Mouse (Mus musculus): ENCODE data around the gene 1300017J02Rik. TPM values are rescaled to one million over a fixed set of nuclear protein-coding genes. Genes with fewer than 3 reads are reported as not detected.

The 1300017J02Rik gene
- total and polyA plus RNA-seq, 3 experiments = 0.24 to 1.5 TPM; not detected in 1

DNA sequence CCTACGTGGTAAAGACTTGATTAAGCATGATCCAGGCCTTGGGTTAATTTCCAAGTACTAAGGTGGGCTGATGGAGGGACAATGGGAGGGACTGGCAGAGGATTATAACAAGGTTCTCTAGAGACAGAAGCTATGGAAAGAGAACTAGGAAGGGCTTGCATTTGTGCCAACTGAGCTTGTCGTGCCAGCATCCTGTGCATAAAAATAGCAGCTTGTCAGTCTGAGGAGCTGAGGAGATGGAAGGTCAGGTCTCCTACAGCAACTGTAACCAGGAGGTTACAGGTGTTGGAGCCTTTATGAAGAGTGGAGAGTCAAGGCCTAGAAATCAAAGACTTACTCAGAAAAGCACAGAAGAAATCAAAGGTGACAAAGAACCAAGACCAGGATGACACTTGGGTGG, 91.3 kb downstream of the 1300017J02Rik start:
- no peak for DNase-seq

DNA sequence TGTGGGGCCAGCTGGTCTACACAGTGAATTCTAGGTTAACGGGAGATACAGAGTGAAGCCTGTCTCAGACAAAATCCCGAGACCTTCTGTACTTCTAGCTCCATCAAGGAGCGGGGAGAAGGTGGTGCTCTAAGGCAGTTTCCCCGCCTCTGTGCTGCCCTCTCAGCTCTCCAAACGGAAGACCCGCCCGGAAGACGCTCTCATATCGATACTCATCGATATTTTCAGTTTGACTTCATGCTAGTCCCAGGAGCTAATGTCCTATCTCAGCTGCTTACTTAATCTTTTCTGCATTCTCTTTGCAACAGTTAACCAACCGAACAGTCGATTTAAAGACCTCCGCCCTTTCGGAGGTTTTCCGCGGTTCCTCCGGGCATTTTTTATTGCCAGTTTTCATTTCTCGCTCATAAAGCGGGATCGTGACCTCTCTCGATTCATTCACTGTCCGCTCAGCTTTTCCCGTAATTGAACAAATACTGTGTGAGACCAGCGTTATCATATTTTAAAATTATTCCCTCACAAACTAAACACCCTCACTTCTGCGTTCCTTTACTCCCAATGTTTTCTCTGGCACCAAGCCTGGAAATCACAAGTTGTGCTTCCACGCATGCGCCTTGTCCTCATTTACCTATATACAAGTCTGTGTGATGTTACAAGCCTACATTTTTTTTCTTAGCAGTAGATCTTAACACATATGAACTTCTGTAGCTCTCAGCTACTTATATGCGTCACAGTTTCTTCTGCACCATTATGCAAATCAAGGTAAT, 92.0 kb downstream of the 1300017J02Rik start:
- no peak for DNase-seq

DNA sequence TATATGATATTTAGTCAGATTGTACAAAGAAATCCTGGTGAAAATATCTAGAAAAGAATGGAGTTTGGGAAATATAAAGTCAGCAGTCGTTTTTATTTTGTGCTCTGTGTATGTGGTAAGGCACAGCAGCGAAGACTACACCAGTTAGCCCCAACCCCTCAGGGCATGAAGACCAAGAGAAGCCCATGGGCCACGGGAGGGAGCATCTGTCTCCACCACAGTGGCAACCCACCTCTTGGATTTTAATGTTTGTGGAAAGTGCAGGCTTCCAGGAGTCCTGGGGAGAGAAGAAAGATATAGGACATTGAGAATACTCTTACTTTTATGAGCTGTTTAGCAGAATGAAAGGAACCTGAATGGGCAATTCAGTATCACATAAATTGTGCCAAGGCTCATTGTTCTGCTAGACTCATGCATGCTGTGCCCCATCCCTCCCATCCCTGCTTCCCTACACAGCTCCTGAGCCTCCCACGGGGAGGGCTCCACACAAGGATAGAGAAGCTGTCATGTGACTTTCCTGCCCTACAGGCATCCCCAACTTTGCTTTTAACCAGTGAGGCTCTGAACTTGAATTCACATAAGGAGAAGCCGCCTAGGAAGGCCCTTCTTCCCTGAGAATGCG, 96.0 kb downstream of the 1300017J02Rik start:
- no peak for DNase-seq

DNA sequence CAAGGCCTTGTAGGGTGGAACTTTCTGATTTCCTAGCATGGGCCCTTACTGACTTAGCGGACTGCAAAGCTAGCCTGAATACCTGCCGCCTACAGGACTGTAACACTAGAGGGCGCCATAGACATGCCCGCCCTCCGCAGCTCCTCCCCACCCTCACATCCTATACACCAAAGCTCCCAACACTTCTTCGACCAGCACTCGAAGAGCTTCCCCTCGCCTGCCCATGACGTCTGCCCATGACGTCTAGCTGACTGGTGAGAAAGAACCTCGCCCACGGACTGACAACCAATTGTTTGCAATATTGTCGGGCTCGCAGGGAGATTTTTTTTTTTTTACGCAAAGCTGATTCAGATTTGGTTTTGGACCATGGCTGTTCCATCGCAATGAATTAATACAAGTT, 97.0 kb downstream of the 1300017J02Rik start:
- peak; percentile 80 for DNase-seq

DNA sequence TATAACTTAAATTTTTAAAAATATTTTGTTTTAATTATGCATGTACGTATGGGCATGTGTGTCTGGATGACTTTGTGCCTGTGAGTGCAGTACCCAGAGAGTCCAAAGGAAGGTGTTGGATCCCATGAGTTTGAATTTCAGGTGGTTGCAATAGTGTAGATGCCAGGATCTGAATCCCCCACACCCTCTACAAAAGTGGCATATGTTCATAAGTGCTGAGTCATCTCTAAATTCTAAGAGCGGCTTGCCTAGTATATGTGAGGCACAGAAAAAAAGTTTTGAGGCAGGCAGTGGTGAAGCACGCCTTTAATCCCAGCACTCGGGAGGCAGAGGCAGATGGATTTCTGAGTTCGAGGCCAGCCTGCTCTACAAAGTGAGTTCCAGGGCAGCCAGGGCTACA, 99.1 kb downstream of the 1300017J02Rik start:
- no peak for DNase-seq

DNA sequence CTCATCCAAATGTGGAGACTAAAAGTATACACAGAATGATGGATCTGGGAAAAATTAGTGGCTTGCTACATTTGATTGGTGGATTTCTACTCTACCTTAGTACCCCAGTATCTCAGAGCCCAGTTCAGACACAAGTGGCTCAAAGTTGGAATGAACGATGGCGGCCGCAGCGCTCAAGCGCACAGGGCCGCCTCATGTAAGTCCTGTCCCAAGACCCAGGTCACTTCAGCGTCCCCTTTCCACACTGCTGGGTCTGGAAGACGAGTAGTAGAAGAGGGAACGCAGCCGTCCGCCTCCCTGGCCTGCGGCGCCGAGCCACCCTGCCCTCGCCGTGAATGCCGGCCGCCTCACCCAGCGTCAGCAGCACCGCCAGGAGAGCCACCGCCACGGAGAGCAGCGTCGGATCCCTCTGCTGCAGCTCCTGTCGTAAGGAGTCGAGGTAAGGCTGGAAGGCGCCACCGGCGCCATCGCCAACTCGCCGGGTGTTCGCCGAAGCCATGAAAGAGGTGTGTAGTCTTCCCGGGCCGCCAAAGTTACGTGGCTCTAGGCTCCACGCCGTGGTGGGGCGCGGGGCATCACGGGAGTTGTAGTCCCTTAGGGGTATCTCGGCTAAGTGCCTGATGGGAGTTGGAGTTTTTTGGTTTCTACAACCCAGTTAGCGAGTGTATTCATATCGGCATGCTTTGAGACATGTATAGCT, 103.2 kb downstream of the 1300017J02Rik start, which contains the start of gene Srprb:
TSS of gene Srprb (minus strand) at position 577 of the 700 bp plus-strand sequence.
- DNase-seq = peak; percentile 96

Other genes starting within 250 kb of the 1300017J02Rik start
- gene Rab6b, start 193.3 kb downstream of the 1300017J02Rik start, total RNA-seq (2021) = 1 to 10 TPM; 2.4 to 3.1 TPM
- 18.9 and 29.2 TPM in 2 replicates for gene Rab6b, start 193.3 kb downstream of the 1300017J02Rik start, polyA plus RNA-seq (2012; rRNA removed)
- gene Srprb, start 102.9 kb downstream of the 1300017J02Rik start, total RNA-seq (2021) = 10 to 100 TPM; 40.7 to 44.0 TPM
- gene Srprb, start 102.9 kb downstream of the 1300017J02Rik start, polyA plus RNA-seq (2012; rRNA removed) = 59.4 and 65.7 TPM in 2 replicates
- 10 to 100 TPM; 13.3 to 20.2 TPM for gene Gm20425, start 74.8 kb downstream of the 1300017J02Rik start, total RNA-seq (2021)
- gene Gm20425, start 74.8 kb downstream of the 1300017J02Rik start, polyA plus RNA-seq (2012; rRNA removed) = 0.06 TPM in 1 of 2 replicates, not detected in the other
- 100 to 1,000 TPM; 241 to 278 TPM for gene Trf, start 74.6 kb downstream of the 1300017J02Rik start, total RNA-seq (2021)
- gene Trf, start 74.6 kb downstream of the 1300017J02Rik start, polyA plus RNA-seq (2012; rRNA removed) = 430 and 1,156 TPM in 2 replicates
- 10 to 100 TPM; 23.2 to 28.9 TPM for gene Topbp1, start 133 bp upstream of the 1300017J02Rik start, total RNA-seq (2021)
- 5.5 and 8.6 TPM in 2 replicates for gene Topbp1, start 133 bp upstream of the 1300017J02Rik start, polyA plus RNA-seq (2012; rRNA removed)
- gene Cdv3, start 60.8 kb upstream of the 1300017J02Rik start, total RNA-seq (2021) = 100 to 1,000 TPM; 121 to 326 TPM
- 80.4 and 110 TPM in 2 replicates for gene Cdv3, start 60.8 kb upstream of the 1300017J02Rik start, polyA plus RNA-seq (2012; rRNA removed)
- not detected for gene Bfsp2, start 175.3 kb upstream of the 1300017J02Rik start, total RNA-seq (2021)
- not detected in 2 replicates for gene Bfsp2, start 175.3 kb upstream of the 1300017J02Rik start, polyA plus RNA-seq (2012; rRNA removed)